Mouse (Mus musculus) megakaryocyte progenitor cell, adult 5-6 weeks (primary cell): ENCODE data around the gene Urb1. TPM values are rescaled to one million over a fixed set of nuclear protein-coding genes. Genes with fewer than 3 reads are reported as not detected.

Experiments used
- ATAC-seq: replicated peaks from 2 replicates; pipeline ENCODE4 v1.8.0; 2016; ENCODE audit warnings: mild to moderate bottlenecking, moderate TSS enrichment, inconsistent platforms; ENCODE audit not compliant: poor library complexity
- total RNA-seq, 2 experiments: library from RNA; stranded (forward) in 1 of 2; stranded (reverse) in 1 of 2; fragments of 157-497, 149-512 nt in 1 of 2; fragments of 200-1000 nt in 1 of 2; gene quantifications; 2 replicates each; pipeline versions ENCODE4 v1.2.3 to v1.2.4; 2015 to 2017

The Urb1 gene
- total RNA-seq, 2 experiments from 2014 or later, result 7.7 to 8.9 TPM

DNA sequence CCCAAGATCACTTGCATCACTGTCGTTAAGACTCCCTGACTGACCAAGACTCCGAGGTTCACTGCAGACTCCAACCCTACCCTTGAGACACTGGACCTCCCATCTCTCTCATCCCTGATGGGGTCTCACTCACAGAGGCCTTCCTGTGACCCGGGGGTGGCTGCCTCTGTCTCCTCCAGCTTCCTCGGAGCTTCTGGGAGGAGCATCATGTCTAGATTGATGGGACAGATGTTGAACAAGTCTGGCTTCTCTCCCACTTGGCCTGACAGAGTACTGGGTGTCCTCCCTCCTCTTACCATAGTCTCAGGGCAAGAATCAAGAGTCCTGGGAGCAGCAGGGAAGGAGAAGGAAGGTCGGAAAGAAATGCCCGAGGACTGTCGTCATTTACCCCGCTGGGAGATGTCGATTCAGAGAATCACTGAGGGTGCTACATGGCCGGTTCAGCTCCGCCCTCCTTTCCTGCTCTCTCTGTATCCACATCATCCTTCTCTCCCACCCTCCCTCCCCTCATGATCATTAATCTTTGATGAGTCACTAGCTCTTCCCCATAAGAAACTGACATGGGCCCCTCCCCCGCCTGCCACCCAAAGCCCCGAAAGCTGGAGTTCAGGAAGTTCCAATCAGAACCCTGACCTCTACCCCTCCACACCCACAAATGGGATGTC is 105.9 kb downstream of the Urb1 start:
- no peak for ATAC-seq

GRCm38 (mm10) chr16:90703646-90704045 is 106.6 kb downstream of the Urb1 start:
- ATAC-seq, result no peak

DNA sequence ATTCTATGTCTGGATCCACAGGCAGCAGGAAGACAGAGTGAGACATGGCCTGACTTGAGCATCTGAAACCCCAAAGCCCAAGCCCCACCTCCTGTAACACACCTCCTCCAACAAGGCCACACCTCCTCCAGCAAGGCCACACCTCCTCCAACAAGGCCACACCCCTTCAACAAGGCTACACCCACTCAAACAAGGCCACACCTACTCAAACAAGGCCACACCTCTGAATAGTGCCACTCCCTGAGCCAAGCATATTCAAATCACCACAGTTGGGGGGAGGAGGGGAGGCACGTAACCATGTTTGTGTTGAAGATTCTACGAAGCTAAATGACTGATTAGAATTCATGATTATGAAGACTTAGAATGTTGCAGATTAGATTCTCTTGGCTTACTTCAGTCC is 108.7 kb downstream of the Urb1 start:
- ATAC-seq, result no peak

Other genes starting within 250 kb of the Urb1 start
- 76.3 and 83.9 TPM in 2 replicates for gene Mis18a, start 83.0 kb downstream of the Urb1 start, total RNA-seq (2015)
- gene Mis18a, start 83.0 kb downstream of the Urb1 start, total RNA-seq (2017), result 49.4 and 49.8 TPM in 2 replicates
- 0.22 TPM in 1 of 2 replicates, not detected in the other for gene Mrap, start 72.2 kb downstream of the Urb1 start, total RNA-seq (2015)
- gene Mrap, start 72.2 kb downstream of the Urb1 start, total RNA-seq (2017), result not detected in 2 replicates
- gene Eva1c, start 16.3 kb upstream of the Urb1 start, total RNA-seq (2015), result not detected in 2 replicates
- not detected in 2 replicates for gene Eva1c, start 16.3 kb upstream of the Urb1 start, total RNA-seq (2017)
- gene Cfap298, start 124.7 kb upstream of the Urb1 start, total RNA-seq (2015), result 40.2 and 45.4 TPM in 2 replicates
- gene Cfap298, start 124.7 kb upstream of the Urb1 start, total RNA-seq (2017), result 70.1 and 77.7 TPM in 2 replicates
- 38.8 and 46.3 TPM in 2 replicates for gene Synj1, start 200.9 kb upstream of the Urb1 start, total RNA-seq (2015)
- 16.2 and 19.1 TPM in 2 replicates for gene Synj1, start 200.9 kb upstream of the Urb1 start, total RNA-seq (2017)
- gene Paxbp1, start 234.1 kb upstream of the Urb1 start, total RNA-seq (2015), result 69.4 and 95.7 TPM in 2 replicates
- gene Paxbp1, start 234.1 kb upstream of the Urb1 start, total RNA-seq (2017), result 77.0 and 96.2 TPM in 2 replicates